Mouse (Mus musculus) heart, adult 2 months (tissue): ENCODE measurements at regions not wholly inside any gene's neighbourhood (a gene's known extent, or its start where the extent isn't known, plus 50 kb on each side); places are given as distances from the start of the nearest gene placed in this dataset.

ENCODE experiments used
- EP300 ChIP-seq: fragments of 200-500 bp; IDR thresholded peaks from 2 replicates; pipeline ENCODE4 v1.6.1; 2011; ENCODE audit warnings: low read depth, low read length, control low read depth; ENCODE audit not compliant: insufficient read depth
- POLR2A ChIP-seq: fragments of 200-500 bp; IDR thresholded peaks from 2 replicates; pipeline ENCODE4 v1.6.1; 2011; ENCODE audit warnings: mild to moderate bottlenecking, low read depth, low read length, control low read depth; ENCODE audit not compliant: insufficient read depth

DNA sequence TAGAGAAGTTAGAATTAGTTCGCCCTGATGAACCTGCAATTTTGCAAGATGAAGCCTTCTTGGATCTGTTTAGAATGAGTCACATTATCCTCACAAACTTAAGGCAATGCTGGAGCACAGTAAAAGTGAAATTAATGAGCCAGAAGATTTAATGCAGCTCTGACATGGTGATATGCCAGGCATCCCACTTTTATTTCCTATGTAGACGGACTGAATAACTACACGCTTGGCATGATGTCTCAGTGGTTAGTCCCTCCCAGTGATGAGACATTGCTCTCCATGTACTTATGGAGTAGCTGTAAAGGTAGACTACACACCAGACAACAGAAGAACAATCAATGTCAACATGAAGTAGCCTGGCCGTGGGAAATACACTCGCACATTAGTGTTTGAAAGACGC lies 161.5 kb upstream of the Gm5148 start:
- TF ChIP-seq POLR2A: no peak
- TF ChIP-seq EP300: no peak
